Mouse (Mus musculus) heart, adult 2 months (tissue): Measurements from ENCODE around the gene Nsmce1. TPM values are rescaled to one million over a fixed set of nuclear protein-coding genes. Genes with fewer than 3 reads are reported as not detected.
A peak's percentile ranks its signal among the peaks of the same experiment; 100 is the strongest.

Source experiments
- DNase-seq, 2 experiments: peaks; one replicate each; pipeline ENCODE4 v3.0.0; 2021
- H3K27ac ChIP-seq: fragments of 200-600 bp; 2 replicates; pipeline ENCODE4 v1.8.1; 2022
- H3K27me3 ChIP-seq: fragments of 200-500 bp; 2 replicates; pipeline ENCODE4 v1.6.1; 2012; ENCODE audit warnings: mild to moderate bottlenecking, low read length, inconsistent platforms, mixed read lengths; ENCODE audit not compliant: control insufficient read depth, insufficient read depth
- H3K36me3 ChIP-seq: fragments of 200-500 bp; 2 replicates; pipeline ENCODE4 v1.6.1; 2012; ENCODE audit warnings: low read length, inconsistent platforms; ENCODE audit not compliant: control insufficient read depth, insufficient read depth
- H3K4me1 ChIP-seq: fragments of 200-500 bp; 2 replicates; pipeline ENCODE4 v1.6.1; 2011; ENCODE audit warnings: low read length; ENCODE audit not compliant: control insufficient read depth, insufficient read depth
- H3K4me3 ChIP-seq: fragments of 200-600 bp; 2 replicates; pipeline ENCODE4 v1.8.1; 2022
- H3K79me2 ChIP-seq: fragments of 200-500 bp; replicated peaks from 2 replicates; pipeline ENCODE4 v1.6.1; 2012; ENCODE audit warnings: mild to moderate bottlenecking, inconsistent platforms, low read length, moderate library complexity, mixed read lengths; ENCODE audit not compliant: control insufficient read depth, insufficient read depth
- H3K9ac ChIP-seq: fragments of 200-500 bp; 2 replicates; pipeline ENCODE4 v1.6.1; 2012; ENCODE audit warnings: low read depth, mild to moderate bottlenecking, control low read depth, inconsistent platforms, low read length, mixed read lengths
- CTCF ChIP-seq: fragments of 200-600 bp; IDR thresholded peaks from 2 replicates; pipeline ENCODE4 v1.8.1; 2022; ENCODE audit warnings: antibody characterized with exemption, mild to moderate bottlenecking, moderate library complexity
- EP300 ChIP-seq: fragments of 200-500 bp; IDR thresholded peaks from 2 replicates; pipeline ENCODE4 v1.6.1; 2011; ENCODE audit warnings: low read depth, low read length, control low read depth; ENCODE audit not compliant: insufficient read depth
- POLR2A ChIP-seq: fragments of 200-500 bp; IDR thresholded peaks from 2 replicates; pipeline ENCODE4 v1.6.1; 2011; ENCODE audit warnings: mild to moderate bottlenecking, low read depth, low read length, control low read depth; ENCODE audit not compliant: insufficient read depth
- WGBS: fragments of 180-500 bp; shearing (Covaris S2); methylation state at CpG from one replicate; pipeline ENCODE4 v1.1.7; 2018; 5-methylcytosine and 5-hydroxymethylcytosine counted together
- intact Hi-C: fragments of 180-260 bp; cut with DNase I; formaldehyde crosslinking; loops from one replicate; pipeline ENCODE4 v1.15.1; 2025
- polyA plus RNA-seq: library from polyadenylated mRNA; depleted of rRNA; stranded (reverse); fragments of >200 nt; gene quantifications from 2 replicates; pipeline ENCODE4 v1.2.3, GENCODE M21; 2012
- total RNA-seq, 2 experiments: library from RNA; stranded (reverse); gene quantifications; 2 replicates each; pipeline ENCODE4 v1.2.3; 2021

The Nsmce1 gene
- total and polyA plus RNA-seq, 3 experiments: 25.6 to 41.9 (median 33.1) TPM

- intact Hi-C loops: no loop called here
- WGBS: 69% methylated on average over 6 of the region's 6 CpGs
- Histone ChIP-seq H3K36me3 (no peaks in the 10 kb centered on the region), H3K79me2 (no peaks in the 10 kb centered on the region), H3K4me3 (no peak overlapping the region), H3K27me3 (no peaks in the 10 kb centered on the region), H3K9ac (no peak overlapping the region), H3K4me1 (peaks cover 1% of the 10 kb centered on the region; the same call in 1 of the 2 replicates), H3K27ac (no peak overlapping the region; the same call in 1 of the 2 replicates)
- TF ChIP-seq POLR2A (no peak), CTCF (no peak), EP300 (no peak)
- no peak for DNase-seq
Measured at GRCm38 (mm10) chr7:125495864-125496440, 4.6 kb upstream of the Nsmce1 start.

DNA sequence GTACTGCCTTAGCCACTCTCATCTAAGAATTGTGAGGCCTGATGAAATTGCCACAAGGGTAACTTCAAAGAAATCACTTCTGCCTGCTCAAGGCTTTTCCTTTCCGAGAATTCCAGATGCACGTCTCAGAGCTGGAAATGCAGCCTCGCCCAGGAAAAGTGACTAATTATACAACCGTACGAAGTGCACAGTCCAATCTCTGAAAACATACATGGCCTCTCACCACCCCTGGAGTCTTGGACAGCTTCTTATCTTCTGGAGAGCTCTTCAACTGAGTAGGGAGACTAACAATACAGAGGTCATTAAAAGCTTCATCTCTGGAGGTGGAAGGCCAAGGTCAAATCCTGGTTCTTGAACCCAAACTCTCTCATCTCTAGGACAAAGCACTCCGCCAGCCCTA is 1.2 kb upstream of the Nsmce1 start:
- TF ChIP-seq EP300 (0 out of 2 replicates have a peak, but pooled peaks have one; percentile 55), CTCF (no peak), POLR2A (no peak)
- 49% methylated on average over 6 of the region's 6 CpGs for whole genome bisulfite sequencing
- H3K79me2 ChIP-seq: no peaks in the 10 kb centered on the region
- peaks cover 8% of the 10 kb centered on the region for H3K4me1 ChIP-seq
- H3K27ac ChIP-seq: peak overlapping the region; percentile 97
- no peak overlapping the region for H3K9ac ChIP-seq
- intact Hi-C loops: loop anchor here (1.0 kb wide), 1 partner anchor 89 kb away; no protein-coding TSS in a partner anchor
- no peak for DNase-seq
- H3K36me3 ChIP-seq: no peaks in the 10 kb centered on the region; the same call in 1 of the 2 replicates
- H3K4me3 ChIP-seq: no peak overlapping the region
- H3K27me3 ChIP-seq: no peaks in the 10 kb centered on the region

GRCm38 (mm10) chr7:125491760-125492159 is 364 bp upstream of the Nsmce1 start:
- WGBS: 13% methylated on average over 12 of the region's 12 CpGs
- intact Hi-C loops: loop anchor here (1.0 kb wide), 2 partner anchors 19 to 90 kb away; no protein-coding TSS in a partner anchor
- TF ChIP-seq CTCF (no peak), POLR2A (no peak), EP300 (no peak)

DNA sequence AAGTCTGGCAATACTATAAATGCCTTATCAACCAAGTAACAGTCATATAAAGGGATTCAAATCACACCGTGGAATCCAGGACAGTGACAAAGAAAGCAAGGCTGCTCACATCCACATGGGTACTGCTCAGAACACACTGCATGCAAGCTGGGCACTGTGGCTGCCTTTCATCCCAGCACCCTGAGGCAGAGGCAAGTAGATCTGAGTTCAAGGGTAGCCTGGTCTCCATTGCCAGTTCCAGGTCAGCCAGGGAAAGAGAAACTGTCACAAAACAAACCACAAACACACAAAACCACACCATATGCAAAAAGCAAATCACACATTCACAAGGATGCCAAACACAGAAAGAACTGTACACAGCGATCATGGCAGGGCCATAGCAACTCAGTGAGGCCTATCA is 1.8 kb downstream of the Nsmce1 start:
- intact Hi-C loops: loop anchor here (2.0 kb wide), 1 partner anchor 61 kb away; no protein-coding TSS in a partner anchor
- no peak overlapping the region for H3K4me3 ChIP-seq
- no peaks in the 10 kb centered on the region; the same call in 1 of the 2 replicates for H3K36me3 ChIP-seq
- H3K27ac ChIP-seq: no peak overlapping the region
- WGBS: 83% methylated on average over 2 of the region's 2 CpGs
- no peaks in the 10 kb centered on the region for H3K79me2 ChIP-seq
- H3K4me1 ChIP-seq: peaks cover 8% of the 10 kb centered on the region
- no peak overlapping the region for H3K9ac ChIP-seq
- DNase-seq: no peak
- no peak for TF ChIP-seq EP300
- no peak for TF ChIP-seq POLR2A
- no peak for TF ChIP-seq CTCF
- no peaks in the 10 kb centered on the region for H3K27me3 ChIP-seq

More at GRCm38 (mm10) chr7:125491760-125492159, 364 bp upstream of the Nsmce1 start:
- Histone ChIP-seq H3K27me3 (no peaks in the 10 kb centered on the region), H3K36me3 (no peaks in the 10 kb centered on the region; the same call in 1 of the 2 replicates), H3K27ac (peak overlapping the region; percentile 97), H3K4me3 (peak overlapping the region; percentile 81), H3K9ac (peak overlapping the region; percentile 58), H3K4me1 (peaks cover 8% of the 10 kb centered on the region), H3K79me2 (no peaks in the 10 kb centered on the region)
- DNase-seq: no peak

DNA sequence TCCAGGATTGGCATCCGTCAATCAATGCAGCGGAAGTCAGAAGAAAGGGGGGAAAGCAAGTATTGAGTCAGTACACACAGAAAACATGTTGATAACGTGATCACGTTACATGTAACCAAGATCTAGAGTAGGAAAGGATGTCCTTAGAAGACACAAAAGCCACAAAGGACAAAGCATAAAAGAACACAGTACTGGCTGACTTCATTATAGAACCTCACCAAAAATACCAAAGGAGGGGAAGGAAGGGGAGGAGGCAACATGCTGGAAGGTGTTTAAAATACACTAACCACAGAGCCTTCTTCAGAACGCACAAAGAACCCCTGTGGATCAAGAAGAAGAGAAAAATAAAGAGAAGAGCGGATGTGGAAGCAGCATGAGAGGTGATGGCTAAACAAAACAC is 2.7 kb downstream of the Nsmce1 start:
- DNase-seq: no peak
- intact Hi-C loops: loop anchor here (2.0 kb wide), 1 partner anchor 62 kb away; no protein-coding TSS in a partner anchor
- no peak overlapping the region for H3K4me3 ChIP-seq
- H3K4me1 ChIP-seq: peaks cover 8% of the 10 kb centered on the region
- no peak overlapping the region for H3K9ac ChIP-seq
- H3K27ac ChIP-seq: peak overlapping the region; percentile 15; the same call in 1 of the 2 replicates
- H3K36me3 ChIP-seq: no peaks in the 10 kb centered on the region; the same call in 1 of the 2 replicates
- no peaks in the 10 kb centered on the region for H3K79me2 ChIP-seq
- H3K27me3 ChIP-seq: no peaks in the 10 kb centered on the region
- 60% methylated on average over 6 of the region's 6 CpGs for WGBS
- no peak for TF ChIP-seq EP300
- no peak for TF ChIP-seq POLR2A
- no peak for TF ChIP-seq CTCF

GRCm38 (mm10) chr7:125487126-125487525 is 4.3 kb downstream of the Nsmce1 start:
- 94% methylated on average over 10 of the region's 10 CpGs for WGBS
- Histone ChIP-seq H3K4me1 (peaks cover 8% of the 10 kb centered on the region), H3K27ac (no peak overlapping the region), H3K79me2 (no peaks in the 10 kb centered on the region), H3K27me3 (no peaks in the 10 kb centered on the region), H3K4me3 (no peak overlapping the region), H3K9ac (no peak overlapping the region), H3K36me3 (no peaks in the 10 kb centered on the region; the same call in 1 of the 2 replicates)
- DNase-seq: no peak
- TF ChIP-seq CTCF (no peak), POLR2A (no peak), EP300 (no peak)
- intact Hi-C loops: no loop called here
